Mouse (Mus musculus): Measurements from ENCODE around the gene Pgk2.
"Not testable (repeated sequence)": the region's sequence is repeated elsewhere in the genome, so short reads cannot be mapped to it uniquely, and the experiment has no call there.

DNA sequence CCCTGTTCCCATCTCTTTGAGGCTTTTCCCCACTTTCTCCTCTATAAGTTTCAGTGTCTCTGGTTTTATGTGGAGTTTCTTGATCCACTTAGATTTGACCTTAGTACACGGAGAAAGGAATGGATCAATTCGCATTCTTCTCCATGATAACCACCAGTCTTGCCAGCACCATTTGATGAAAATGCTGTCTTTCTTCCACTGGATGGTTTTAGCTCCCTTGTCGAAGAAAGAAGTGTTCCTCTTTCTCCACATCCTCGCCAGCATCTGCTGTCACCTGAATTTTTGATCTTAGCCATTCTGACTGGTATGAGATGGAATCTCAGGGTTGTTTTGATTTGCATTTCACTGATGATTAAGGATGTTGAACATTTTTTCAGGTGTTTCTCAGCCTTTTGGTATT is 18.2 kb downstream of the Pgk2 start:
- not testable (repeated sequence) for TF ChIP-seq KAT2A (IDR thresholded peaks at IDR 0.05; ENCODE audit: insufficient replicate concordance, low read length); GABPA (IDR thresholded peaks at IDR 0.05; ENCODE audit: insufficient replicate concordance, low read depth, low read length); MAZ (IDR thresholded peaks at IDR 0.05; ENCODE audit: low read depth, low read length); UBTF (IDR thresholded peaks at IDR 0.05; ENCODE audit: low read depth, low read length); POLR2A (IDR thresholded peaks at IDR 0.05; ENCODE audit: low read depth, low read length); MEF2A (IDR thresholded peaks at IDR 0.05; ENCODE audit: borderline replicate concordance, low read depth, low read length); MAFK (IDR thresholded peaks at IDR 0.05; ENCODE audit: insufficient replicate concordance, low read length); USF1 (IDR thresholded peaks at IDR 0.05; ENCODE audit: low read depth, low read length); CTCF (conservative IDR thresholded peaks at IDR 0.05 in 1 of 2, IDR thresholded peaks at IDR 0.05 in 1 of 2; ENCODE audit: low read depth in 2 of 2, low read length in 2 of 2); RCOR1 (conservative IDR thresholded peaks at IDR 0.05; ENCODE audit: low read depth, low read length); NRF1 (IDR thresholded peaks at IDR 0.05; ENCODE audit: low read depth, low read length); EP300 (IDR thresholded peaks at IDR 0.05; ENCODE audit: low read length); RAD21 (IDR thresholded peaks at IDR 0.05; ENCODE audit: low read depth, low read length); MXI1 (IDR thresholded peaks at IDR 0.05; ENCODE audit: low read depth, low read length)
